Mouse (Mus musculus): ENCODE results near the gene Ybx1.

GRCm38 (mm10) chr4:119297361-119297760 lies 3.0 kb upstream of the Ybx1 start:
- no peak for TF ChIP-seq CTCF (IDR thresholded peaks at IDR 0.05; ENCODE audit: extremely low read depth, insufficient read depth, insufficient read length, insufficient replicate concordance)
- TF ChIP-seq POLR2A (IDR thresholded peaks at IDR 0.05; ENCODE audit: low read depth, low read length) = no peak
